Mouse (Mus musculus): Measurements from ENCODE around the gene Rnf34.

Rnf34 gene

GRCm38 (mm10) chr5:122849521-122850318 lies at the start of gene Rnf34:
Gene Rnf34, plus strand, starts transcription at chr5:122850048.
- in situ Hi-C loops (cut with MboI; ENCODE audit: low pct_unique_long_range_greater_than_20kb in 1 of 2, low sequenced_read_pairs in 2 of 2, unreplicated experiment in 1 of 2) = no loop called here

GRCm38 (mm10) chr5:122800345-122801010 lies 49.4 kb upstream of the Rnf34 start:
- in situ Hi-C loops (cut with MboI; ENCODE audit: low pct_unique_long_range_greater_than_20kb in 1 of 2, low sequenced_read_pairs in 2 of 2, unreplicated experiment in 1 of 2) = no loop called here

GRCm38 (mm10) chr5:122801684-122802083 lies 48.2 kb upstream of the Rnf34 start:
- in situ Hi-C loops (cut with MboI; ENCODE audit: low pct_unique_long_range_greater_than_20kb in 1 of 2, low sequenced_read_pairs in 2 of 2, unreplicated experiment in 1 of 2) = no loop called here

GRCm38 (mm10) chr5:122802706-122803105 lies 47.1 kb upstream of the Rnf34 start:
- in situ Hi-C loops (cut with MboI; ENCODE audit: low pct_unique_long_range_greater_than_20kb in 1 of 2, low sequenced_read_pairs in 2 of 2, unreplicated experiment in 1 of 2) = no loop called here

- in situ Hi-C loops (cut with MboI; ENCODE audit: low pct_unique_long_range_greater_than_20kb in 1 of 2, low sequenced_read_pairs in 2 of 2, unreplicated experiment in 1 of 2) = no loop called here
These were observed 44.3 kb upstream of the Rnf34 start for GRCm38 (mm10) chr5:122805503-122805902.

GRCm38 (mm10) chr5:122811364-122812079 lies 38.3 kb upstream of the Rnf34 start:
- in situ Hi-C loops (cut with MboI; ENCODE audit: low pct_unique_long_range_greater_than_20kb in 1 of 2, low sequenced_read_pairs in 2 of 2, unreplicated experiment in 1 of 2) = no loop called here

- in situ Hi-C loops (cut with MboI; ENCODE audit: low pct_unique_long_range_greater_than_20kb in 1 of 2, low sequenced_read_pairs in 2 of 2, unreplicated experiment in 1 of 2) = no loop called here
These were observed 37.1 kb upstream of the Rnf34 start for GRCm38 (mm10) chr5:122812699-122813098.

GRCm38 (mm10) chr5:122820777-122821523 lies 28.9 kb upstream of the Rnf34 start, which contains the start of gene Anapc5:
Gene Anapc5, minus strand, starts transcription at chr5:122821339.
- in situ Hi-C loops (cut with MboI; ENCODE audit: low pct_unique_long_range_greater_than_20kb in 1 of 2, low sequenced_read_pairs in 2 of 2, unreplicated experiment in 1 of 2) = no loop called here

GRCm38 (mm10) chr5:122821524-122821885 lies 28.3 kb upstream of the Rnf34 start:
- in situ Hi-C loops (cut with MboI; ENCODE audit: low pct_unique_long_range_greater_than_20kb in 1 of 2, low sequenced_read_pairs in 2 of 2, unreplicated experiment in 1 of 2) = no loop called here

- in situ Hi-C loops (cut with MboI; ENCODE audit: low pct_unique_long_range_greater_than_20kb in 1 of 2, low sequenced_read_pairs in 2 of 2, unreplicated experiment in 1 of 2) = no loop called here
These were observed 27.4 kb upstream of the Rnf34 start for GRCm38 (mm10) chr5:122822441-122822840.

GRCm38 (mm10) chr5:122823976-122824375 lies 25.9 kb upstream of the Rnf34 start:
- in situ Hi-C loops (cut with MboI; ENCODE audit: low pct_unique_long_range_greater_than_20kb in 1 of 2, low sequenced_read_pairs in 2 of 2, unreplicated experiment in 1 of 2) = no loop called here

- in situ Hi-C loops (cut with MboI; ENCODE audit: low pct_unique_long_range_greater_than_20kb in 1 of 2, low sequenced_read_pairs in 2 of 2, unreplicated experiment in 1 of 2) = no loop called here
These were observed 25.4 kb upstream of the Rnf34 start for GRCm38 (mm10) chr5:122824450-122824849.

- in situ Hi-C loops (cut with MboI; ENCODE audit: low pct_unique_long_range_greater_than_20kb in 1 of 2, low sequenced_read_pairs in 2 of 2, unreplicated experiment in 1 of 2) = no loop called here
These were observed 24.7 kb upstream of the Rnf34 start for GRCm38 (mm10) chr5:122825099-122825498.

- in situ Hi-C loops (cut with MboI; ENCODE audit: low pct_unique_long_range_greater_than_20kb in 1 of 2, low sequenced_read_pairs in 2 of 2, unreplicated experiment in 1 of 2) = no loop called here
These were observed 17.3 kb upstream of the Rnf34 start for GRCm38 (mm10) chr5:122832536-122832935.

GRCm38 (mm10) chr5:122832996-122833395 lies 16.9 kb upstream of the Rnf34 start:
- in situ Hi-C loops (cut with MboI; ENCODE audit: low pct_unique_long_range_greater_than_20kb in 1 of 2, low sequenced_read_pairs in 2 of 2, unreplicated experiment in 1 of 2) = no loop called here

GRCm38 (mm10) chr5:122841126-122841525 lies 8.7 kb upstream of the Rnf34 start:
- in situ Hi-C loops (cut with MboI; ENCODE audit: low pct_unique_long_range_greater_than_20kb in 1 of 2, low sequenced_read_pairs in 2 of 2, unreplicated experiment in 1 of 2) = no loop called here

- in situ Hi-C loops (cut with MboI; ENCODE audit: low pct_unique_long_range_greater_than_20kb in 1 of 2, low sequenced_read_pairs in 2 of 2, unreplicated experiment in 1 of 2) = no loop called here
These were observed 6.0 kb upstream of the Rnf34 start for GRCm38 (mm10) chr5:122843799-122844198.

GRCm38 (mm10) chr5:122850319-122851002 lies 613 bp downstream of the Rnf34 start:
- in situ Hi-C loops (cut with MboI; ENCODE audit: low pct_unique_long_range_greater_than_20kb in 1 of 2, low sequenced_read_pairs in 2 of 2, unreplicated experiment in 1 of 2) = no loop called here
